Mouse (Mus musculus) bone marrow, adult 2 months (tissue): ENCODE results near the gene Ankrd2. TPM values are rescaled to one million over a fixed set of nuclear protein-coding genes. Genes with fewer than 3 reads are reported as not detected.

Experiments
- H3K27ac ChIP-seq: fragments of 200-500 bp; 2 replicates; pipeline ENCODE4 v1.5.1; 2012; ENCODE audit warnings: low read depth, mild to moderate bottlenecking, control low read depth, inconsistent platforms, low read length; ENCODE audit not compliant: control insufficient read depth, poor library complexity, insufficient read depth
- H3K4me1 ChIP-seq: fragments of 200-500 bp; 2 replicates; pipeline ENCODE4 v1.6.1; 2011; ENCODE audit warnings: low read length; ENCODE audit not compliant: control insufficient read depth, insufficient read depth
- H3K4me3 ChIP-seq: fragments of 200-500 bp; replicated peaks from 2 replicates; pipeline ENCODE3; 2011; ENCODE audit warnings: mild to moderate bottlenecking, low read depth, low read length, control low read depth; ENCODE audit not compliant: control insufficient read depth
- CTCF ChIP-seq: fragments of 200-500 bp; IDR thresholded peaks from 2 replicates; pipeline ENCODE4 v1.5.1; 2011; ENCODE audit warnings: low read length, control low read depth; ENCODE audit not compliant: control insufficient read depth, insufficient read depth
- POLR2A ChIP-seq: fragments of 200-500 bp; IDR thresholded peaks from 2 replicates; pipeline ENCODE4 v1.6.1; 2011; ENCODE audit warnings: low read depth, mild to moderate bottlenecking, control low read depth, low read length, borderline replicate concordance; ENCODE audit not compliant: control insufficient read depth
- WGBS: fragments of 180-500 bp; shearing (Covaris S2); methylation state at CpG from one replicate; pipeline ENCODE4 v1.1.7; 2018; 5-methylcytosine and 5-hydroxymethylcytosine counted together
- polyA plus RNA-seq: library from polyadenylated mRNA; stranded (reverse); fragments of >200 nt; gene quantifications from 2 replicates; pipeline ENCODE4 v1.2.4, GENCODE M21; 2011; ENCODE audit warnings: low replicate concordance; ENCODE audit not compliant: missing spikeins, insufficient read depth, insufficient read length

The Ankrd2 gene
- polyA plus RNA-seq, 1 experiment = not detected

- Histone ChIP-seq H3K27ac (peak overlapping the region; percentile 7), H3K4me3 (peak overlapping the region; percentile 24), H3K4me1 (peaks cover 3% of the 10 kb centered on the region; the same call in 1 of the 2 replicates)
- WGBS = 4% methylated on average over 14 of the region's 14 CpGs
- peak; percentile 22; the same call in 1 of the 2 replicates for TF ChIP-seq CTCF
- no peak for TF ChIP-seq POLR2A
Observed at GRCm38 (mm10) chr19:42089103-42089747, 53.4 kb downstream of the Ankrd2 start.

GRCm38 (mm10) chr19:42089748-42090595 is 54.2 kb downstream of the Ankrd2 start, which contains the start of gene Pi4k2a:
TSS of gene Pi4k2a (plus strand) at chr19:42090470.
- Histone ChIP-seq H3K4me3 (peak within 1 kb of the TSS; percentile 88), H3K4me1 (peaks cover 3% of the 10 kb centered on the region; the same call in 1 of the 2 replicates), H3K27ac (peak within 1 kb of the TSS; percentile 92)
- under 1% methylated on average over 41 of the region's 55 CpGs for WGBS
- peak; percentile 56; the same call in 1 of the 2 replicates for TF ChIP-seq POLR2A
- TF ChIP-seq CTCF = no peak

- under 1% methylated on average over 52 of the region's 52 CpGs for WGBS
- Histone ChIP-seq H3K4me3 (peak overlapping the region; percentile 88), H3K4me1 (peaks cover 3% of the 10 kb centered on the region; the same call in 1 of the 2 replicates), H3K27ac (peak overlapping the region; percentile 92)
- no peak for TF ChIP-seq POLR2A
- no peak for TF ChIP-seq CTCF
Observed at GRCm38 (mm10) chr19:42090637-42091141, 54.9 kb downstream of the Ankrd2 start.

Other genes with a start within 250 kb of the Ankrd2 start
- 25.5 and 26.6 TPM in 2 replicates for gene Arhgap19, start 234.0 kb upstream of the Ankrd2 start, polyA plus RNA-seq
- gene Frat1, start 206.0 kb upstream of the Ankrd2 start, polyA plus RNA-seq = 6.4 and 12.0 TPM in 2 replicates
- 4.5 and 9.7 TPM in 2 replicates for gene Frat2, start 187.9 kb upstream of the Ankrd2 start, polyA plus RNA-seq
- 5.8 and 12.5 TPM in 2 replicates for gene Rrp12, start 139.8 kb upstream of the Ankrd2 start, polyA plus RNA-seq
- gene Pgam1, start 124.1 kb upstream of the Ankrd2 start, polyA plus RNA-seq = 47.1 and 160 TPM in 2 replicates
- gene Exosc1, start 102.6 kb upstream of the Ankrd2 start, polyA plus RNA-seq = 16.4 and 24.6 TPM in 2 replicates
- 27.4 and 59.8 TPM in 2 replicates for gene Zdhhc16, start 102.5 kb upstream of the Ankrd2 start, polyA plus RNA-seq
- 28.0 and 45.8 TPM in 2 replicates for gene Mms19, start 54.8 kb upstream of the Ankrd2 start, polyA plus RNA-seq
- 6.0 and 10.2 TPM in 2 replicates for gene Ubtd1, start 54.2 kb upstream of the Ankrd2 start, polyA plus RNA-seq
- 1.8 TPM in 1 of 2 replicates, not detected in the other for gene Hoga1, start 9.6 kb downstream of the Ankrd2 start, polyA plus RNA-seq
- not detected in 2 replicates for gene 4933411K16Rik, start 16.2 kb downstream of the Ankrd2 start, polyA plus RNA-seq
- gene Morn4, start 50.4 kb downstream of the Ankrd2 start, polyA plus RNA-seq = 1.4 TPM in 1 of 2 replicates, not detected in the other
- gene Pi4k2a, start 54.5 kb downstream of the Ankrd2 start, polyA plus RNA-seq = 6.6 and 11.5 TPM in 2 replicates
- 2.9 TPM in 1 of 2 replicates, not detected in the other for gene Avpi1, start 93.1 kb downstream of the Ankrd2 start, polyA plus RNA-seq
- 8.4 and 16.9 TPM in 2 replicates for gene Marveld1, start 111.4 kb downstream of the Ankrd2 start, polyA plus RNA-seq
- 20.8 and 53.1 TPM in 2 replicates for gene Zfyve27, start 128.0 kb downstream of the Ankrd2 start, polyA plus RNA-seq
- gene Sfrp5, start 166.3 kb downstream of the Ankrd2 start, polyA plus RNA-seq = not detected in 2 replicates
- 1.8 TPM in 1 of 2 replicates, not detected in the other for gene Golga7b, start 211.6 kb downstream of the Ankrd2 start, polyA plus RNA-seq